Mouse (Mus musculus) forelimb bud, embryonic 11.5 days (tissue): ENCODE data around the gene Tanc1.
A peak's percentile ranks its signal among the peaks of the same experiment; 100 is the strongest.
"Not testable (repeated sequence)": the region's sequence is repeated elsewhere in the genome, so short reads cannot be mapped to it uniquely, and the experiment has no call there.

Source experiments
- DNase-seq: peaks from one replicate; pipeline ENCODE4 v3.0.0-alpha.2; 2012; ENCODE audit warnings: low read depth, low spot score

The Tanc1 gene

DNA sequence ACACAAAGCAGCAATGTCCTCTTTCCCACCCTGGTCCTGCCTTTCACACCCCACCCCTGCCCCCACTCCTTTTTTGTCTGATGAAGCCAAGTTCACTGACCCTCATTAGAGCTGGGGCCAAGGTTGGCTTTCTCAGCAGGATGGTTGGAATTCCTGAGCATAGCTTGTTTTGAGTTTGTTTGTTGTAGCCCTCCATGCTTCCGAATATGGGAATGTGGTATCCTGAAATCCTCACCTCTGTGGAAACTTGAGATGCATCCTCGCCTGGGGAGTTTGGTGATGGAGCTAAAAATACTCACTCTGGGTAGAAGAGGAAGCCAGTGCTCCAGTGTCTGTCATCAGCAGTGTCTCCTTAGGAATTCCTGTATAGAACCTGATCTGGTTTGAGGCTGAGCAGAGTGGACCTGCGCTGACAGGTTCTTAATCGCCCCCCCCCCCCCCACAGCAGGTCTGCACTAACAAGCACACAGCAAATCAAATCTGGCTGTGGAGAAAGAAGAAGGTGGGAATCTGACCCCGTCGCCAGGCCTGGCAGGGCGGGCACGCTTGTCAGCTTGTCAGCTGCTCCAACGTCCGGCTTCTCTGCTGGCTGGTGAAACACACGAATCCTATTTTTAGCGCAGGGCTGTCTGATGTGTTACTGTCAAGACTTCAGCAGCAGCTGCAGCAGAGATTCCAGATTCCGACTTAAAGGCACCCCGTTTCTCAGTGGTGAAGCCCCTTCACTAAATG is 217.1 kb downstream of the Tanc1 start:
- DNase-seq, result peak; percentile 57

DNA sequence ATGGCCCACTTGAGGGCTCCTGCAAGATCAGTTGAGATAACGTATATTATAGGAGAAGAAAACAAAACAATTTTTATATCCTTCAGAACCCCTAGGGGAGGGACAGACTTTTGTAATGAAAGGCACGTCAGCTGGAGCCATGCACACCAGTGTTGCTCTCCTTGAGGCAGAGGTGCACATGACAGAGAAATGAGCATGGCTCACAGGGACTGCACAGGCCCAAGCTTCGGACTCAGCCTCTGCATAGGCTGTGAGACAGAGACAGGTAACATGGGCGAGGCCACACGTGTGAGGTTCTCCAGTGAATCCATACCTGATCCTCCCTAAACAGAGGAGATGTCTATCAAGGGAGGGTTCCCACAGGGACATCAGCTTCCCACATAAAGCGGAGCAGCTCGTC is 217.9 kb downstream of the Tanc1 start:
- no peak for DNase-seq

DNA sequence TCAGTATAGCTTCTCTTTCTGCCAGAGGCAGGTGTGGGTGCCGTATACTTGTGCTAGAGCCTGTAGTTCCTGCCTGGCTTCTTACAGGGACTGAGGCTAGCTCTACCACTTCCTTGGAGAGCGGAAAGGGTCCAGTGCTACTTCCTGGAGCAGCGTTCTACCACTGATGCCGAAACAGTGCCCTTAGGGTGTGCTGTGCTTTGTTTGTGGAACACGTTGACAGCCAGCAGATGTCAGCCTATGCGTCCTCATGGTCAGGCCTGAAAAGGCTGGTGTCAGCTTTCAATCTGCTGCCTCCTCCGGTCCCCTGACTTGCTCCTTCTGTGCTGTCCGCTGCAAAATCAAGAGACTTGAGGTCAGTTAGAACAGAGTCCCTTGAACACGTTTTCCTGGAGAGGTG is 218.3 kb downstream of the Tanc1 start:
- DNase-seq, result peak; percentile 53

DNA sequence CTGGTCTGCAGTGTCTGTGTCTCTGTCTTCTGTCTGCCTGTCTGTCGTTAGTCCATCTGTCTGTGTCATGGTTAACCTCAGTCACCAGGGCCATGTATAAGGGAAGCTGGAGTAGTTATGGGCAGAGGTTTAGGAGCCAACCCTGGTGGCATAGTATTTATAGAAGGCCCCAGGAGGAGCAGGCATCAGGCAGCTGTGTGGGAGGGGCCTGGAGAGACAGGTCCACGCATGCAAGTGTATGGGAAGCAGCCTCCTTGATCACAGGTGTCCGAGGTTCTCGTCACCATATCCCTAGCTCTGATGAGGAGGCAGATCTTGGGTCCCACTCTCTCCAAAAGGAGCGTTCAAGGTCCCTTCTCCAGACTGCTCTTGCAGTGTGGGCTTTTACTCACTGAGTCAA is 219.1 kb downstream of the Tanc1 start:
- DNase-seq, result no peak

DNA sequence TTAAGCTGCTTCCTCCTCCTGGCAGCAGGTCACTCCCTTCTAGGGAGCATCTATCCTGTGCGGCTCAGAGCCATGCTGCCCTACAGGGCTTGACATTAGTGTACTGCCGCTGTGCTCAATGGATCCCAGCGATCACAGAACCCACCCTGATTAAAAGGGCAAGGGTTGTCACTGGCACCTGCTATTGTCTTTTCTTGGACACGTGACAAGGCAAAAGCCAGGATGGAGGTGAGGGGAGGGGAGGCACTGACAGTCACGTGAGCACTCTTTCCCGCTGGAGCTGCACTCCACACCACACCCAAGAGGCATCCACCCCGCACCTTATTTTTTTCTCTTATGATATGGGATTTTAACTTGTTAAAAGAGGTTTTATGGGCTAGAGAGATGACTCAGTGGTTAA is 220.0 kb downstream of the Tanc1 start:
- DNase-seq, result no peak

DNA sequence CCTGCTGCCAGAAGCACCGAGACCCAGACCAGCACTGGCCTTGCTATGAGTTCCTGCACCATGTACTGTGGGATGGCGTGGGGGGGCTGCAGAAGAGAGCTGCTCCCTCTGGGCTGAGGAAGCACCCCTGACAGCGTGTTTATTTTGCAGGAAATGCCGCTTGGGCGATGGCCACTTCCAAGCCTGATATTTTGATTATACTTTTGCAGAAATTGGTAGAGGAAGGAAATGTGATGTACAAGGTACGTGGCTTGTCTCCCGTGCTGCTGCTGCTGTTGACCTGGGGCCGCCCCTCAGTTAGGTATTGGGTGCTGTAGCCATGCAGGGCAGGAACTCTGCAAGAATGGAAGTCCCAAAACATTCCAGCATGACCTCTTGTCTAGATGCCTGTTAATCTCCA is 227.0 kb downstream of the Tanc1 start:
- DNase-seq, result no peak

DNA sequence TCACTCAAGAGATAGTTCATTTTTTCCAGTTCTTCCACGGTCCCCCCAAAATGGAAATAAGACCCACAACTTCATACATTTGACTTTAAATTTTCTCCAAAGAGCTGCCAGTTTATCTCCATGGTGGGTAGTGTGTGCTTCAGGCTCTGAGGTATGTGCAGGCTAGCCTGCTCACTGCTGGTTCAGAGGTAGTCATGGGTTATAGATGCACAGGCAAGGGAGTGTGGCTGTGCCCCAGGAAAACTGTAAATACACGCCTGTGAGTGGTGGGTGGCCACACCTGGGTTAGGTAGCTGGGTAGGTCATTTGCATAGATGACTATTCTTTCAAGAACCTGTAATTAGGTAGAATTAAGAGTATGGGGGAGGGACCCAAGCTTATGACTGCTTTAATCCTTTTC is 227.9 kb downstream of the Tanc1 start:
- DNase-seq, result no peak

DNA sequence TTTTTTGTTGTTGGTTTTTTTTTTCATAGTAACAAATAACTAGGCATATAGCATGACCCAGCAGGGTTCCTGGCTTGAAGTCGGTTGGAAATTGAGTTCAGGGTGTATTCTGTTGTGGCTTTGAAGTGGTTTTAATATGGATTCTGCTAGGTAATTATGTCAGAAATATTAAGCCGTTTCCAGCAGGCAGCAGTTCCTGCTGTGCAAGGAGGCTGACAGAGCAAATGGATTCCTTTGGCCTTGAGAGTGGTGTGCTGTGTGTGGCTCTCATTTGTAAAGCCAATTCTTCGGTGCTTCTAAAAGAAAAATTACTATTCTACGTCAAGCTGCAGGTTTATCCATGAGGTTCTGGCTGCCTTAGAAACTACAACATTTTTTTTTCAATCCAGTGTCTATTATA is 228.3 kb downstream of the Tanc1 start:
- no peak for DNase-seq

DNA sequence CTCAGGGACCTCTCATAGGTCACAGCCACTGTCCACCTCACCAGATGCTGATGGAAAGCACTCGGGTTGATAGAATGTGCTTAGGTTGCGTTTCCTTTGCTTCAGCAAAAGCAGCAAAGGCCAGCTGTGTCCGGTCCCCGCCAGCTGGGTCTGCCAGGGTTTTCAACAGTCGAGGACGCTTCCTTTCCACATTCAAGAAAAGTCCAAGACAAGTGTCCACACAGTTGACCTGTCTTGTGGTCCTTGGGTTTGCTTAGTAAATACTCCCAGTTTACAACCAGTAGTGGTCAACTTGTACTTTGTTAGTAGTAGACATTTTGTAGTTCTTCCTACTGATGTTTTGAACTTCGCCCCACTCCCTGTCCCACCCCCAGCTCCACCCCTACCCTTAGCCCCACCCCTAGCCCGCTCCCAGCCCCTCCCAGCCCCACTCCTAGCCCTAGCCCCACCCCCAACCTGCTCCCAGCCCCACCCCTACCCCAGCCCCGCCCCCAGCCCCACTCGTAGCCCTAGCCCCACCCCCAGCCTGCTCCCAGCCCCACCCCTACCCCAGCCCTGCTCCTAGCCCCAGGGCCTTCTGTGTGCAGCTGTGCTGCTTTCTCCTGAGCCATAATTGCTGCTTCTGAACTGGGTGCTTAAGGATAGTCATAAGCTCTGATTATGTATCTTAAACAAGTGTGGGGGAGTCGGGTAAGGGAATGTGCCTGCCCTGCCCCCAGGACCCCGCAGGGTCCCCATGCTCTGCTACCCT is 229.5 kb downstream of the Tanc1 start:
- peak; percentile 36 for DNase-seq

DNA sequence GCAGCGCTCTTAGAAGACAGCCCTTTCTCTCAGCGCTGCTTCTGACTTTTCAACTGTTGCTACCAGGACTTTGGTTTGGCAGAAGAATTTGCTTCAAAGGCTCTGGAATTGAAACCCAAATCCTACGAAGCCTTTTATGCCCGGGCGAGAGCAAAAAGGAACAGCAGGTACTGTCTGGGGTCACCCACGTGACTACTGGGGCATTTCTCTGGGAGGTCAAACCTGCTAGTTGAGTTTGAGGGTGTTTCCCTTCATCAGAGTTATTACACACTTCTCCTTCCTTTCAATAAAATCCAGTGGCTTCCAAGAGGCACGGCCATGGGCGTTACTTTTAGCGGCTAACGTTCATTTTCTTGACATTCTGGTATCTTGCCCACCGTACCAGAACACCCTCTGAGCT is 230.1 kb downstream of the Tanc1 start:
- no peak for DNase-seq

DNA sequence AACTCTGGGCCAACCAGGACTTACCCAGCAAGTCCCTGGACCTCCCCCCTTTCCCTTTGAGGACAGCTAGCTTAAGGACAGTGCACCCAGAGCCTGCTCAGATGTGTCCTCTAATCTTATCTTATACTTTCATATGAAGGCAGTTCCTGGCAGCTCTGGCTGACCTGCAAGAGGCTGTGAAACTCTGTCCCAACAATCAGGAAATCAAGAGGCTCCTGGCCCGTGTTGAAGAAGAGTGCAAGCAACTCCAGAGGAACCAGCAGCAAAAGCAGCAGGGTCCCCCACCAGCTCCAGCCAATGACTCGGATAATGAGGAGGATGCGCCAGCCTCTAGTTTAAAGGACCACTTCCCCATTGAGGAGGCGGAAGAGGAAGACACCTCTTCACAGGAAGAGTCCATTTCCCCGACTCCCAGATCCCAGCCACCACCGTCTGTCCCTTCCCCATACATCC is 230.7 kb downstream of the Tanc1 start:
- DNase-seq, result no peak

DNA sequence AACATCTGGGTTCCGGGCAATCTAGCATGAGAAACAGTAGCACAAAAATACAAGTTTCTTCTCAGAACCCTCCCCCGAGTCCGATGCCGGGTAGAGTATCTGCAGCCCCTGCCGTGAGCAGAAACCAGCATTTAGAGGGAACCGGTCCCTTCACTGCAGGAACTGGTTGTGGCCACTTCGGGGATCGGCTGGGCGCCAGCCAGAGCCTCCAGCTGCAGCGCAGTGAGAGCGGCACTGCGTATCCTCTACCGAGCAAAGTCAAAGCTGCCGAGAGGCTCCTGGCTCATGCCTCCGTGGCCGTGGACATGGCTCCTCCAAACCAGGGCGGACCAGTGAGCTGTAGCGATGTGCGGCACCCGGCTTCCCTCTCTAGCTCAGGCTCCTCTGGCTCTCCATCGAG is 231.3 kb downstream of the Tanc1 start:
- DNase-seq, result no peak

DNA sequence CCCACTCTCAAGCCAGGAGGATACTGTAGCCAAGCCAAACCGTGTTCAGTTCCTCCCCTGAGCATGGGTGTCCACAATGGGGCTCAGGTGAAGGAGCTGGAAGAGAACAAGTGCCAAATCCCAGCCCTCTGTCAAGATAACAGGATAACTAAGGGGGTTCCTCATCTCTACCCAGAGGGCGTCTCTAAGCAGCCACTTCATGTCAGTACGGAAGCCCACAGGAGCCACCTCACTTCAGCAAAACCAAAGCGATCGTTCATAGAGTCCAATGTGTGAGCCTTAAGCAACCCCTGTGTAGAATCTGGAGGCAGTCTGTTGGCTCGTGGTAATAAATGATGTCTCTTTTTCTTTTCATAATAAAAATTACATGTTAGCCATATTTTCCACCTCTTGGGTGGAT is 232.0 kb downstream of the Tanc1 start:
- no peak for DNase-seq

DNA sequence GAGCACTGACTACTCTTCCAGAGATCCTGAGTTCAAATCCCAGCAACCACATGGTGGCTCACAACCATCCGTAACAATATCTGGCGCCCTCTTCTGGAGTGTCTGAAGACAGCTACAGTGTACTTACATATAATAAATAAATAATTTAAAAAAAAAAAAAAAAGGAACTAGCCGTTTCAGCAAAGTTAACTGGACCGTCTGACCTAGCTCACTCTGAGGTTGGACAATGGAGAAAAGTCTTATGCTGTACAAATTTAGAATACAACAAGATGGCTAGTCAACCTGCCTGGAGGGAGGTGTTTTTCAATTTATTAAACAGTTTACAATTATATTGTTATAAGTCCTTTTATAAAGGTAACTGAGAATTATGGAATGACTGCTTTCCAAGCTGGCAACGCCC is 240.0 kb downstream of the Tanc1 start:
- DNase-seq, result not testable (repeated sequence)

DNA sequence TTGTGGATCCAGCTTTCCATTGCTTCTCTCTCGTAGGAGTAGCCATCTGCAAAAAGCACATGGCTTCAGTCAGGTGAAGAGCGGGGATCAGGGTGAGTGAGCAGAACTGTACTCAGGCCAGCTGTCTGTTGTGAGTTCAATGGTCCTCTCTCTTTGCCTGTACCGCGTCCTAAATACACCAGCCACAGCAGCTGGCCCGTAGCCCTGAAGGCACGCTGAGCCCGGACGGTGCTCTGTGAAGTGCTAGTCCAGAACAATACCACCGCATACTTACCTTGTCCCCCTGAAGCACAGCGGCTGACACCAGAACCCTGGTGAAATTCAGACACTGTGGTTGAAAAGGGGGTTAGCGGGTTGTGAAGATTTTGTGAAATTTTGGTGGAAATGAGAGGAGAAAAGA is 241.1 kb downstream of the Tanc1 start:
- no peak for DNase-seq

DNA sequence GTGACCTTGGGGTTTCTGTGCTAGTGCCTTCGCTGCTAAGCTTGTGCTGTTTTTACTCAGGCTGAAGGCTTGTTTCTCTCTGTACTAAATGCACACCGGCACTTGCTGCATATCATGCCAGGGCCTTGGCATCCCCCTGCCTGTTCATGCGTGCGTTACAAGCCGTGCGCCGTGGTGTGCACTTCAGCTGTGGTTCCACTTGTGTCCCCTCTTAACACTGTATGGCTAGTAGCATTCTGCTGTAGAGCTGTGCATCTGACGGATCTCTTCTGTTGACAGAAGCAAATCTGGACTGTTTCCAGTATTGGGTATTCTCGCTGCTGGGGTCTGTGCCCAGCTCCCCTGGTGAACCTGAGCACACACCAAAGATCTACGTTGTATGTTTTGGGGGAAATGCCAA is 241.7 kb downstream of the Tanc1 start:
- no peak for DNase-seq

DNA sequence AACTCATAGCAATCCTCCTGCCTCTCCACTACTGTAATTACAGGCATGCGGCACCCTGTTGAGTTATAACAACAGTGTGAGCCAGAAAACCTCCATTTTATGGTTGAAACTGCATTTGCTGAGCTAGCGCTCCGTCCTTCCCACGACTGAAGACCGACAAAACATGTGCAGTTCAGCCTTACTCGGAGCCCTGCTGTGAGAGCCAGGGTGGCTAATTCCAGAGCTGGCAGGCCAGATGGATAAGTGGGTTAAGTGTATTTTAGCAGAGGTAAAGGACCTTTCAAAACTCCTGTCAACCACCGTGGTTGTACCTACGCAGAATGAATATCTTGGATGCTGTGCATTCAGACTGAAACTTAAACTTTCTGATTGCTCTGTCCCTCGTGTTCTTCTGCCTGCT is 242.5 kb downstream of the Tanc1 start:
- no peak for DNase-seq

DNA sequence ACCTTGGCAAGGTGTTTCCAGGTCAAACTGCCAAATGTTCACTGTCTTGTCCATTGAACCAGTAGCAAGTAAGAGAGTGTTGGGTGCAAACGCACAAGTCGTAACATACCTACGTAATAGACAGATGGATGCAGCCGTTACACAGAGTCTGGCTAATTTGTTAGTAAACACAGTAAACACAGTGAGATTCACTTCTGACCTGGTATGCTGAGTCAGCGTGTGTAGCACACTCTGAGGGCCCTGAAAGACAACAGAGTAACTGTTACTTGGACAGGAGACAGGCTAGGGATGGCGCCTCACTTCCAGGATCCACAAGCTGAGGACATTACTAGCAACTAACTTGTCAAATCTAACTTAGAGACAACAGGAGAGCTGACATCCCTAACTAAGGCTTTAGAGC is 250.8 kb downstream of the Tanc1 start:
- no peak for DNase-seq

DNA sequence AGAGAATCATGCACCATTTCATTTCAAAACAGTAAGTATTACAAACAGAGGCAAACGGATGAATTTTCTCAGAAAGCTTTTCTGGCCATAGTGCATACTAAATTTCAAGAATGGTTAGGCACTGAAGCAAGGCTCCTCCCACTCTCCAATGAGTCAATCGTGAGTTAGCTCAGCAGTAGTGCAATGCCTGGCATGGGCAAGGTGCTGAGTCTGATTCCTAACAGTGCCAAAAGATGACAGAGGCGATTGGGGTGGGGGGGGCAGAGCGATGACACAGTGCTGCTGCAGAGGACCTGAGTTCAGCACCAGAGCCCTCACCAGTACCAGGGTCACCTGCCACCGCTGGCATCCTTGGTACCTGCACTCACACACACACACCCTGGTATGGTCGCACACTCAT is 258.7 kb downstream of the Tanc1 start:
- no peak for DNase-seq

DNA sequence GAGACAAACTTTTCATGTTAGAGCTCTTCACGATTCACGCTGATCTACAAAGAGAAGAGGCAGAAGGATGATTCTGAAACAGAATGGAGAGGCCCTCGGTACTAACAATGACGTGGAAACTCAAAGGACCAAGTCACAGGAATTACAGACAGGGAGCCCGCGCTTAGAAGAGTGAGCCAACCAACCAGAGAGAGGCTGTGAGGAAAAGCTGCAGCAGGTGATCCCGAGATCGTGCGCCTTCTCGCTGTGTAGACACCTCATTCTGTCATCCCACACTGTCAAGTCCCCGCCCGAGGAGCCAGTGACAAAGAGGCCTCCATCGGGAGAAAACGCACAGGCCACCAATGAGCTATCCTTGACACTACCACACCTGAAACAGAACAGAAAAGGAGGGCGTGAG is 264.6 kb downstream of the Tanc1 start:
- no peak for DNase-seq

DNA sequence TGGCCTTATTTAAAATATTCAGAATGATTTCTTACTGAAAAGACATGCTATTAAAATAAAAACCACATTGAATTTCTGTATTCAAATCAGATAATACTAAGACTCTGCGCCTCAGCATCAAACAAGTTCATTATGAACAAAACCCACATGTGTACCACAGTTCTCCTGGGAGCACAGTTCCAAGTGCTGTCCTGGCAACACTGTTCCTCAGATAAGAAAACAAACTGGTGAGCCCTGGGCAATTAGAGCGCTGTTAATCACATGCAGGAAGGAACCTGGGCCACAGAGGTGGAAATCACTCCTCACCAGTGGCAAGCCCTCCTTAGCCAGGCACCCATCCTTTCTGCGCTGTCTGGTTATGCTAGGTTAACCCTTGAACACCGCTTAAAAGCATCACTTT is 265.5 kb downstream of the Tanc1 start:
- no peak for DNase-seq

DNA sequence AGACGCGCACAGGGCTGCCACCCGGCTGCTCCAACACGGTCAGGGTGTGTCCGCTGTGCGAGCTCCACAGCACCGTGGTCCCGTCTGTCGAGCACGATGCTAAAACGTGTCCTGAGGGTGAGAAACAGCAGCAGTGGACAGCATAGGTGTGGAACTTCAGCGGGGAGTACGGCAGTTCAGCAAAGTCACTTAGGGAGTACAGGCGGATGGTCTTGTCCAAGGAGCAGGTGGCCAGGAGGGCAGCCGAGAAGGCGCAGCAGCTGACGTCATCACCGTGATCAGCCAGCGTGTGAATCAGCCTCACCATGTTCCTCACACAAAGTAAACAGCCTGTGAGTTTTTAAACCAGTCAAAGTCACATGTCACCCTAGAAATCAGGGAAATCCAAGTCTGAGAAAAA is 266.4 kb downstream of the Tanc1 start:
- no peak for DNase-seq

DNA sequence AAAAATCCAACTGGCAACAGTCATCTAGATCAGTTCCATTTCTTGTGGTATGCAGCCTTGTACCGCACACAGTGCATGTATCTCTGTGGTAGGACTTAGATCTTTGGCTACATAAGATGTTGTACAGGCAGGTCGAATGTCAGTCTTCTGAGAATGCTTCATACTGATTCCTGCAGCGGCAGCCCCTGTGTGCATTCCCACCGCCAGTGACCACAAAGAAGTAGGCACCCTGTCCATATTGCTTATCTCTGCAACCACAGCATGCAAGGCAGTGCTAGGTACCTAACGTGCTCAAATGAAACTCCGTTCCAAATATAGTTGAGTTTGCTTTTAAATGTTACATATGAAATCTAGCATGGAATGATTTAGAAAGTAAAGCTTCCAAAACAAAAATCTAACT is 269.6 kb downstream of the Tanc1 start:
- no peak for DNase-seq
